Mouse (Mus musculus) lung, adult 18-20 months (tissue): ENCODE results near the gene Atp13a1.

Experiments used
- DNase-seq, 2 experiments: peaks; one replicate each; pipeline ENCODE4 v3.0.0; 2022; ENCODE audit warnings: mixed read lengths in 2 of 2

Atp13a1 gene

DNA sequence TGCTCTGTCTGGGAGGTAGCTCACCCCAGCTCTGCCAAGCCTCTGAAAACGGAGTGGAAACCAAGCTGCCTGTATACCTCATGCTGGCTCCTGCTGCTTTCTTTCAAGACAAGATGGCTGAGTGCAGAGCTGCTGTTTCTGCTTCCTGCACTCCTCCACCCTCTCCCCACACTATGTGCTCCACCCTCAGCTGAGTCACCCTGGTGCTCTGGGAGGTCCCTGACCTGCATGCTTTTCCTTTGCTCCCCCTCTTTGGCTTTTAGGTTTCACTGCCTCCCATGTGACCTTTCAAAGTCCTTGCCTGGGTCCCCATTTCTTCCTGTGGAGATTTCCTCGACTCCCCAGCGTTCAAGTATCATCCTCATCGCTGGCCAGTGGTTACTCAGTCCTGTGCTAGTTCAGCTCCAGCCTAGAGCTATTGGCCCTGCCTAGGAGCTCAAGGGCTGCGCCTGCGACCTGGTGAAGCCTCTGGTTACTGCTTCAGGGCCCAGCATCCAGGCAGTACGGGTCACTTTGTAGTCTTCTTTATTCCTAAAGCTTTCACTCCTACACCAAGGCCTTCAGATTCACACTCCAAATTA lies 60.1 kb downstream of the Atp13a1 start:
- no peak for DNase-seq

DNA sequence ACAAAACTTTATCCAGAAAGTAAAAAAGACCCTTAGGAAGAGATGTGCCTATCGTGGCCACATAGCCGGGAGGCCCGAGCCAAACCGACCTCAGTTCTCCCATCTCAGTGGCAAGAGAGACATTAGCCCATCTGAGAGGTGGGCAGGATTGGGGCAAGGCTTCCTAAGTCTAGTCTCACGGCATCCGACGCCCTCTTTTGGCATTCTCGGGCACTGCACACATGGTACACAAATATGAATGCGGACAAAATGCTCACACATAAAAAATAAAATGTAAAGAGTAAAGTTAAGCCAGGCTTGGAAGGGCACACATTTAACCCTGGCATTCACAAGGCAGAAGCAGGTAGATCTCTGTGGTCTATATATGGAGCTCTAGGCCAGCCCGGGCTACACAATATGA lies 62.9 kb downstream of the Atp13a1 start:
- DNase-seq: no peak
